Mouse (Mus musculus): ENCODE results near the gene Serpinb7. TPM values are rescaled to one million over a fixed set of nuclear protein-coding genes. Genes with fewer than 3 reads are reported as not detected.

Serpinb7 gene
- total and polyA plus RNA-seq, 2 experiments from 2014 or later, result not detected

GRCm38 (mm10) chr1:107389753-107390152, 9.7 kb upstream of the Serpinb7 start:
- Histone ChIP-seq H3K9me3 (replicated peaks; ENCODE audit: control insufficient read depth, low read length) (no peaks in the 10 kb centered on the region), H3K4me1 (ENCODE audit: control insufficient read depth, insufficient read depth) (no peaks in the 10 kb centered on the region), H3K9ac (replicated peaks; ENCODE audit: low read depth, low read length) (no peak overlapping the region), H3K4me2 (ENCODE audit: low read depth, low read length) (no peak overlapping the region), H3K4me3 (ENCODE audit: low read depth, low read length) (no peak overlapping the region), H3K36me3 (replicated peaks; ENCODE audit: control insufficient read depth, insufficient read depth, low read length) (no peaks in the 10 kb centered on the region), H3K27me3 (ENCODE audit: control insufficient read depth, insufficient read depth, low read length) (no peaks in the 10 kb centered on the region), H3K27ac (ENCODE audit: low read depth) (no peak overlapping the region)
- DNase-seq (ENCODE audit: low spot score) (no peak), ATAC-seq (ENCODE audit: insufficient read depth, low read depth) (no peak)
- WGBS, result 66% methylated on average over 2 of the region's 2 CpGs
- TF ChIP-seq CTCF (IDR thresholded peaks at IDR 0.05; ENCODE audit: low read depth), result no peak
- TF ChIP-seq EP300 (IDR thresholded peaks at IDR 0.05; ENCODE audit: low read depth), result no peak

- TF ChIP-seq EP300 (IDR thresholded peaks at IDR 0.05; ENCODE audit: low read depth), result no peak
- no peak for TF ChIP-seq CTCF (IDR thresholded peaks at IDR 0.05; ENCODE audit: low read depth)
- H3K27me3 ChIP-seq (ENCODE audit: control insufficient read depth, insufficient read depth, low read length), result no peaks in the 10 kb centered on the region
- 45% methylated on average over 1 of the region's 1 CpGs for WGBS
- no peaks in the 10 kb centered on the region for H3K9me3 ChIP-seq (replicated peaks; ENCODE audit: control insufficient read depth, low read length)
- H3K36me3 ChIP-seq (replicated peaks; ENCODE audit: control insufficient read depth, insufficient read depth, low read length), result no peaks in the 10 kb centered on the region
- DNase-seq (ENCODE audit: low spot score), result no peak
- H3K4me2 ChIP-seq (ENCODE audit: low read depth, low read length), result no peak overlapping the region
- H3K27ac ChIP-seq (ENCODE audit: low read depth), result no peak overlapping the region
- no peaks in the 10 kb centered on the region for H3K4me1 ChIP-seq (ENCODE audit: control insufficient read depth, insufficient read depth)
- no peak overlapping the region for H3K9ac ChIP-seq (replicated peaks; ENCODE audit: low read depth, low read length)
- ATAC-seq (ENCODE audit: insufficient read depth, low read depth), result no peak
- no peak overlapping the region for H3K4me3 ChIP-seq (ENCODE audit: low read depth, low read length)
Observed at GRCm38 (mm10) chr1:107397481-107397880, 2.0 kb upstream of the Serpinb7 start.

- Histone ChIP-seq H3K4me2 (ENCODE audit: low read depth, low read length) (no peak overlapping the region), H3K36me3 (replicated peaks; ENCODE audit: control insufficient read depth, insufficient read depth, low read length) (no peaks in the 10 kb centered on the region), H3K9me3 (replicated peaks; ENCODE audit: control insufficient read depth, low read length) (no peaks in the 10 kb centered on the region), H3K27ac (ENCODE audit: low read depth) (no peak overlapping the region), H3K9ac (replicated peaks; ENCODE audit: low read depth, low read length) (no peak overlapping the region), H3K4me1 (ENCODE audit: control insufficient read depth, insufficient read depth) (no peaks in the 10 kb centered on the region), H3K4me3 (ENCODE audit: low read depth, low read length) (no peak overlapping the region), H3K27me3 (ENCODE audit: control insufficient read depth, insufficient read depth, low read length) (no peaks in the 10 kb centered on the region)
- 63% methylated on average over 4 of the region's 4 CpGs for WGBS
- ATAC-seq (ENCODE audit: insufficient read depth, low read depth), result no peak
- TF ChIP-seq EP300 (IDR thresholded peaks at IDR 0.05; ENCODE audit: low read depth), result no peak
- no peak for TF ChIP-seq CTCF (IDR thresholded peaks at IDR 0.05; ENCODE audit: low read depth)
- DNase-seq (ENCODE audit: low spot score), result no peak
Observed at GRCm38 (mm10) chr1:107402082-107402481, 2.6 kb downstream of the Serpinb7 start.

- 15% methylated on average over 1 of the region's 1 CpGs for WGBS
- H3K4me1 ChIP-seq (ENCODE audit: control insufficient read depth, insufficient read depth), result no peaks in the 10 kb centered on the region
- no peaks in the 10 kb centered on the region for H3K36me3 ChIP-seq (replicated peaks; ENCODE audit: control insufficient read depth, insufficient read depth, low read length)
- H3K27me3 ChIP-seq (ENCODE audit: control insufficient read depth, insufficient read depth, low read length), result no peaks in the 10 kb centered on the region
- H3K27ac ChIP-seq (ENCODE audit: low read depth), result no peak overlapping the region
- H3K4me3 ChIP-seq (ENCODE audit: low read depth, low read length), result no peak overlapping the region
- TF ChIP-seq EP300 (IDR thresholded peaks at IDR 0.05; ENCODE audit: low read depth) (no peak), CTCF (IDR thresholded peaks at IDR 0.05; ENCODE audit: low read depth) (no peak)
- H3K9ac ChIP-seq (replicated peaks; ENCODE audit: low read depth, low read length), result no peak overlapping the region
- ATAC-seq (ENCODE audit: insufficient read depth, low read depth) (no peak), DNase-seq (ENCODE audit: low spot score) (no peak)
- H3K4me2 ChIP-seq (ENCODE audit: low read depth, low read length), result no peak overlapping the region
- H3K9me3 ChIP-seq (replicated peaks; ENCODE audit: control insufficient read depth, low read length), result no peaks in the 10 kb centered on the region
Observed at GRCm38 (mm10) chr1:107414650-107415049, 15.2 kb downstream of the Serpinb7 start.

- ATAC-seq (ENCODE audit: insufficient read depth, low read depth) (no peak), DNase-seq (ENCODE audit: low spot score) (no peak)
- Histone ChIP-seq H3K4me1 (ENCODE audit: control insufficient read depth, insufficient read depth) (no peaks in the 10 kb centered on the region), H3K9me3 (replicated peaks; ENCODE audit: control insufficient read depth, low read length) (no peaks in the 10 kb centered on the region), H3K4me3 (ENCODE audit: low read depth, low read length) (no peak overlapping the region), H3K4me2 (ENCODE audit: low read depth, low read length) (no peak overlapping the region), H3K27me3 (ENCODE audit: control insufficient read depth, insufficient read depth, low read length) (no peaks in the 10 kb centered on the region), H3K36me3 (replicated peaks; ENCODE audit: control insufficient read depth, insufficient read depth, low read length) (no peaks in the 10 kb centered on the region), H3K27ac (ENCODE audit: low read depth) (no peak overlapping the region), H3K9ac (replicated peaks; ENCODE audit: low read depth, low read length) (no peak overlapping the region)
- 56% methylated on average over 4 of the region's 4 CpGs for WGBS
- TF ChIP-seq EP300 (IDR thresholded peaks at IDR 0.05; ENCODE audit: low read depth) (no peak), CTCF (IDR thresholded peaks at IDR 0.05; ENCODE audit: low read depth) (no peak)
Observed at GRCm38 (mm10) chr1:107422487-107422886, 23.0 kb downstream of the Serpinb7 start.

- no peak for ATAC-seq (ENCODE audit: insufficient read depth, low read depth)
- no peaks in the 10 kb centered on the region for H3K9me3 ChIP-seq (replicated peaks; ENCODE audit: control insufficient read depth, low read length)
- TF ChIP-seq CTCF (IDR thresholded peaks at IDR 0.05; ENCODE audit: low read depth) (no peak), EP300 (IDR thresholded peaks at IDR 0.05; ENCODE audit: low read depth) (no peak)
- no peaks in the 10 kb centered on the region for H3K36me3 ChIP-seq (replicated peaks; ENCODE audit: control insufficient read depth, insufficient read depth, low read length)
- no peak overlapping the region for H3K9ac ChIP-seq (replicated peaks; ENCODE audit: low read depth, low read length)
- no peak overlapping the region for H3K4me3 ChIP-seq (ENCODE audit: low read depth, low read length)
- H3K27ac ChIP-seq (ENCODE audit: low read depth), result no peak overlapping the region
- DNase-seq (ENCODE audit: low spot score), result no peak
- no peak overlapping the region for H3K4me2 ChIP-seq (ENCODE audit: low read depth, low read length)
- no peaks in the 10 kb centered on the region for H3K27me3 ChIP-seq (ENCODE audit: control insufficient read depth, insufficient read depth, low read length)
- H3K4me1 ChIP-seq (ENCODE audit: control insufficient read depth, insufficient read depth), result no peaks in the 10 kb centered on the region
Observed at GRCm38 (mm10) chr1:107431253-107431652, 31.8 kb downstream of the Serpinb7 start.
